Mouse (Mus musculus): Measurements from ENCODE around the gene Zfp599. TPM values are rescaled to one million over a fixed set of nuclear protein-coding genes. Genes with fewer than 3 reads are reported as not detected.

The Zfp599 gene
- polyA plus RNA-seq, 2 experiments, result 0.63 to 1.5 TPM

GRCm38 (mm10) chr9:22260092-22260422, 362 bp upstream of the Zfp599 start:
- Histone ChIP-seq H3K4me1 (replicated peaks; ENCODE audit: control insufficient read depth in 2 of 2, insufficient read depth in 2 of 2, low read length in 1 of 2) (peaks cover 0 to 5% of the 10 kb centered on the region in 2 experiments; a peak in 3 of 4 replicates), H3K9me3 (ENCODE audit: control insufficient read depth, low read length) (no peaks in the 10 kb centered on the region), H3K36me3 (replicated peaks; ENCODE audit: control insufficient read depth, insufficient read depth, low read depth) (no peaks in the 10 kb centered on the region; the same call in 1 of the 2 replicates), H3K4me3 (ENCODE audit: insufficient read depth in 1 of 2, low read depth in 2 of 2, low read length in 2 of 2) (peak overlapping the region in 1 of 2 experiments; percentile 81; a peak in 3 of 4 replicates), H3K27me3 (ENCODE audit: control insufficient read depth, insufficient read depth, low read length) (no peaks in the 10 kb centered on the region), H3K9ac (replicated peaks) (peak overlapping the region; percentile 11; the same call in 1 of the 2 replicates), H3K27ac (no peak overlapping the region), H3K4me2 (ENCODE audit: low read depth) (peak overlapping the region; percentile 75)
- ATAC-seq (ENCODE audit: insufficient read depth), result no peak
- DNase-seq (ENCODE audit: low read depth in 3 of 3, low spot score in 3 of 3), result no peak
- TF ChIP-seq CTCF (IDR thresholded peaks at IDR 0.05; ENCODE audit: low read depth), result no peak
- TF ChIP-seq EP300 (IDR thresholded peaks at IDR 0.05; ENCODE audit: low read depth), result no peak
- WGBS (ENCODE audit: insufficient replicate concordance), result 29% methylated on average over 3 of the region's 3 CpGs

- ATAC-seq (ENCODE audit: insufficient read depth) (no peak), DNase-seq (ENCODE audit: low read depth in 3 of 3, low spot score in 3 of 3) (no peak)
- Histone ChIP-seq H3K9me3 (ENCODE audit: control insufficient read depth, low read length) (no peaks in the 10 kb centered on the region), H3K27me3 (ENCODE audit: control insufficient read depth, insufficient read depth, low read length) (no peaks in the 10 kb centered on the region), H3K4me1 (replicated peaks; ENCODE audit: control insufficient read depth in 2 of 2, insufficient read depth in 2 of 2, low read length in 1 of 2) (peaks cover 0 to 5% of the 10 kb centered on the region in 2 experiments; a peak in 3 of 4 replicates), H3K36me3 (replicated peaks; ENCODE audit: control insufficient read depth, insufficient read depth, low read depth) (peaks cover 4% of the 10 kb centered on the region; the same call in 1 of the 2 replicates), H3K9ac (replicated peaks) (peak overlapping the region; percentile 75), H3K4me3 (ENCODE audit: insufficient read depth in 1 of 2, low read depth in 2 of 2, low read length in 2 of 2) (peak overlapping the region; percentile 76 to 81), H3K4me2 (ENCODE audit: low read depth) (peak overlapping the region; percentile 75), H3K27ac (no peak overlapping the region)
- 74% methylated on average over 8 of the region's 8 CpGs for WGBS (ENCODE audit: insufficient replicate concordance)
- TF ChIP-seq EP300 (IDR thresholded peaks at IDR 0.05; ENCODE audit: low read depth) (no peak), CTCF (IDR thresholded peaks at IDR 0.05; ENCODE audit: low read depth) (no peak)
Measured at GRCm38 (mm10) chr9:22258784-22259183, 911 bp downstream of the Zfp599 start.

- no peak for DNase-seq (ENCODE audit: low read depth in 3 of 3, low spot score in 3 of 3)
- WGBS (ENCODE audit: insufficient replicate concordance), result 35% methylated on average over 4 of the region's 4 CpGs
- TF ChIP-seq CTCF (IDR thresholded peaks at IDR 0.05; ENCODE audit: low read depth) (no peak), EP300 (IDR thresholded peaks at IDR 0.05; ENCODE audit: low read depth) (no peak)
Measured at GRCm38 (mm10) chr9:22256579-22256978, 3.1 kb downstream of the Zfp599 start.

GRCm38 (mm10) chr9:22244242-22244641, 15.5 kb downstream of the Zfp599 start:
- ATAC-seq (ENCODE audit: insufficient read depth), result no peak
- Histone ChIP-seq H3K4me3 (ENCODE audit: insufficient read depth in 1 of 2, low read depth in 2 of 2, low read length in 2 of 2) (no peak overlapping the region), H3K36me3 (replicated peaks; ENCODE audit: control insufficient read depth, insufficient read depth, low read depth) (peaks cover 22% of the 10 kb centered on the region), H3K4me2 (ENCODE audit: low read depth) (no peak overlapping the region), H3K27me3 (ENCODE audit: control insufficient read depth, insufficient read depth, low read length) (no peaks in the 10 kb centered on the region), H3K9me3 (ENCODE audit: control insufficient read depth, low read length) (no peaks in the 10 kb centered on the region), H3K9ac (replicated peaks) (no peak overlapping the region), H3K4me1 (replicated peaks; ENCODE audit: control insufficient read depth in 2 of 2, insufficient read depth in 2 of 2, low read length in 1 of 2) (no peaks in the 10 kb centered on the region), H3K27ac (no peak overlapping the region)
- no peak for DNase-seq (ENCODE audit: low read depth in 3 of 3, low spot score in 3 of 3)
- WGBS (ENCODE audit: insufficient replicate concordance), result 67% methylated on average over 2 of the region's 2 CpGs
- TF ChIP-seq EP300 (IDR thresholded peaks at IDR 0.05; ENCODE audit: low read depth) (no peak), CTCF (IDR thresholded peaks at IDR 0.05; ENCODE audit: low read depth) (no peak)

More at GRCm38 (mm10) chr9:22256579-22256978, 3.1 kb downstream of the Zfp599 start:
- Histone ChIP-seq H3K4me2 (ENCODE audit: low read depth) (no peak overlapping the region), H3K27ac (no peak overlapping the region), H3K27me3 (ENCODE audit: control insufficient read depth, insufficient read depth, low read length) (no peaks in the 10 kb centered on the region), H3K9me3 (ENCODE audit: control insufficient read depth, low read length) (no peaks in the 10 kb centered on the region), H3K4me3 (ENCODE audit: insufficient read depth in 1 of 2, low read depth in 2 of 2, low read length in 2 of 2) (no peak overlapping the region), H3K4me1 (replicated peaks; ENCODE audit: control insufficient read depth in 2 of 2, insufficient read depth in 2 of 2, low read length in 1 of 2) (peaks cover 0 to 5% of the 10 kb centered on the region in 2 experiments; a peak in 3 of 4 replicates), H3K9ac (replicated peaks) (no peak overlapping the region), H3K36me3 (replicated peaks; ENCODE audit: control insufficient read depth, insufficient read depth, low read depth) (peaks cover 19% of the 10 kb centered on the region)
- ATAC-seq (ENCODE audit: insufficient read depth), result no peak

GRCm38 (mm10) chr9:22240001-22240400, 19.7 kb downstream of the Zfp599 start:
- TF ChIP-seq CTCF (IDR thresholded peaks at IDR 0.05; ENCODE audit: low read depth) (no peak), EP300 (IDR thresholded peaks at IDR 0.05; ENCODE audit: low read depth) (no peak)
- Histone ChIP-seq H3K9me3 (ENCODE audit: control insufficient read depth, low read length) (no peaks in the 10 kb centered on the region), H3K4me2 (ENCODE audit: low read depth) (no peak overlapping the region), H3K27ac (no peak overlapping the region), H3K27me3 (ENCODE audit: control insufficient read depth, insufficient read depth, low read length) (no peaks in the 10 kb centered on the region), H3K4me3 (ENCODE audit: insufficient read depth in 1 of 2, low read depth in 2 of 2, low read length in 2 of 2) (no peak overlapping the region), H3K4me1 (replicated peaks; ENCODE audit: control insufficient read depth in 2 of 2, insufficient read depth in 2 of 2, low read length in 1 of 2) (no peaks in the 10 kb centered on the region), H3K36me3 (replicated peaks; ENCODE audit: control insufficient read depth, insufficient read depth, low read depth) (peaks cover 41% of the 10 kb centered on the region), H3K9ac (replicated peaks) (no peak overlapping the region)
- ATAC-seq (ENCODE audit: insufficient read depth), result no peak
- 89% methylated on average over 4 of the region's 4 CpGs for WGBS (ENCODE audit: insufficient replicate concordance)
- DNase-seq (ENCODE audit: low read depth in 3 of 3, low spot score in 3 of 3), result no peak
